Mouse (Mus musculus): ENCODE data around the gene Egfl8. TPM values are rescaled to one million over a fixed set of nuclear protein-coding genes. Genes with fewer than 3 reads are reported as not detected.

Gene Egfl8
- total RNA-seq (2023), result 1.7 and 4.2 TPM in 2 replicates

GRCm38 (mm10) chr17:34615871-34616270 is at the start of gene Egfl8:
TSS of gene Egfl8 (minus strand) at chr17:34615971.

GRCm38 (mm10) chr17:34646906-34647787 is 31.4 kb upstream of the Egfl8 start, which contains the start of gene Atf6b:
TSS of gene Atf6b (plus strand) at chr17:34647146.

GRCm38 (mm10) chr17:34644608-34645007 is 28.8 kb upstream of the Egfl8 start, which contains the start of gene Fkbpl:
TSS of gene Fkbpl (plus strand) at chr17:34644764.

GRCm38 (mm10) chr17:34629221-34629751 is 13.5 kb upstream of the Egfl8 start, which contains the start of gene Prrt1:
TSS of gene Prrt1 (plus strand) at chr17:34629533.

GRCm38 (mm10) chr17:34627943-34628643 is 12.3 kb upstream of the Egfl8 start, which contains the start of gene Ppt2:
TSS of gene Ppt2 (minus strand) at chr17:34628510.

GRCm38 (mm10) chr17:34604061-34604508 is 11.7 kb downstream of the Egfl8 start, which contains the start of gene Agpat1:
TSS of gene Agpat1 (plus strand) at chr17:34604262.

GRCm38 (mm10) chr17:34603375-34604060 is 12.3 kb downstream of the Egfl8 start, which contains the start of gene Rnf5:
TSS of gene Rnf5 (minus strand) at chr17:34603690.

GRCm38 (mm10) chr17:34597566-34598095 is 18.1 kb downstream of the Egfl8 start, which contains the start of gene Ager:
TSS of gene Ager (plus strand) at chr17:34597862.

GRCm38 (mm10) chr17:34591029-34591993 is 24.5 kb downstream of the Egfl8 start, which contains the start of gene Pbx2:
TSS of gene Pbx2 (plus strand) at chr17:34591266.

GRCm38 (mm10) chr17:34589681-34590101 is 26.1 kb downstream of the Egfl8 start, which contains the start of gene Gpsm3:
TSS of gene Gpsm3 (plus strand) at chr17:34589806.

GRCm38 (mm10) chr17:34564003-34564421 is 51.8 kb downstream of the Egfl8 start, which contains the start of gene Notch4:
TSS of gene Notch4 (plus strand) at chr17:34564268.

Other genes with a start within 250 kb of the Egfl8 start
- not detected in 2 replicates for gene Btnl1, start 238.8 kb downstream of the Egfl8 start, total RNA-seq (2023)
- gene BC051142, start 217.2 kb downstream of the Egfl8 start, total RNA-seq (2023), result not detected in 2 replicates
- not detected in 2 replicates for gene Btnl4, start 138.7 kb downstream of the Egfl8 start, total RNA-seq (2023)
- not detected in 2 replicates for gene Btnl6, start 98.6 kb downstream of the Egfl8 start, total RNA-seq (2023)
- gene Notch4, start 51.7 kb downstream of the Egfl8 start, total RNA-seq (2023), result 0.57 and 1.5 TPM in 2 replicates
- gene Gpsm3, start 26.2 kb downstream of the Egfl8 start, total RNA-seq (2023), result 440 and 473 TPM in 2 replicates
- 89.1 and 104 TPM in 2 replicates for gene Pbx2, start 24.7 kb downstream of the Egfl8 start, total RNA-seq (2023)
- 5.3 and 8.3 TPM in 2 replicates for gene Ager, start 18.1 kb downstream of the Egfl8 start, total RNA-seq (2023)
- gene Rnf5, start 12.3 kb downstream of the Egfl8 start, total RNA-seq (2023), result 33.1 and 34.1 TPM in 2 replicates
- gene Agpat1, start 11.7 kb downstream of the Egfl8 start, total RNA-seq (2023), result 46.3 and 48.5 TPM in 2 replicates
- 33.1 and 38.3 TPM in 2 replicates for gene Ppt2, start 12.5 kb upstream of the Egfl8 start, total RNA-seq (2023)
- not detected in 2 replicates for gene Prrt1, start 13.6 kb upstream of the Egfl8 start, total RNA-seq (2023)
- 9.9 and 14.9 TPM in 2 replicates for gene Fkbpl, start 28.8 kb upstream of the Egfl8 start, total RNA-seq (2023)
- 54.8 and 61.2 TPM in 2 replicates for gene Atf6b, start 31.2 kb upstream of the Egfl8 start, total RNA-seq (2023)
- 0.06 and 0.09 TPM in 2 replicates for gene Tnxb, start 54.6 kb upstream of the Egfl8 start, total RNA-seq (2023)
- gene C4b, start 127.9 kb upstream of the Egfl8 start, total RNA-seq (2023), result 0.11 and 0.13 TPM in 2 replicates
- not detected in 2 replicates for gene Cyp21a1, start 188.6 kb upstream of the Egfl8 start, total RNA-seq (2023)
- 42.3 and 63.0 TPM in 2 replicates for gene Stk19, start 221.0 kb upstream of the Egfl8 start, total RNA-seq (2023)
- gene Dxo, start 221.0 kb upstream of the Egfl8 start, total RNA-seq (2023), result 34.5 and 46.7 TPM in 2 replicates
- 95.9 and 147 TPM in 2 replicates for gene Skiv2l, start 234.2 kb upstream of the Egfl8 start, total RNA-seq (2023)
- gene Nelfe, start 234.4 kb upstream of the Egfl8 start, total RNA-seq (2023), result 24.5 and 28.2 TPM in 2 replicates
- gene Cfb, start 246.5 kb upstream of the Egfl8 start, total RNA-seq (2023), result 1.3 TPM in 1 of 2 replicates, not detected in the other

Data from neutrophil, adult 65 days (primary cell).